Mouse (Mus musculus): ENCODE data around the gene Gadd45g.

Gene Gadd45g

GRCm38 (mm10) chr13:51852560-51853190, 6.2 kb downstream of the Gadd45g start:
- no peak for DNase-seq (ENCODE audit: low spot score in 2 of 2)

- no peak for DNase-seq (ENCODE audit: low spot score in 2 of 2)
Measured at GRCm38 (mm10) chr13:51853301-51854243, 7.1 kb downstream of the Gadd45g start.

GRCm38 (mm10) chr13:51855584-51855983, 9.1 kb downstream of the Gadd45g start:
- no peak for DNase-seq (ENCODE audit: low spot score in 2 of 2)

DNA sequence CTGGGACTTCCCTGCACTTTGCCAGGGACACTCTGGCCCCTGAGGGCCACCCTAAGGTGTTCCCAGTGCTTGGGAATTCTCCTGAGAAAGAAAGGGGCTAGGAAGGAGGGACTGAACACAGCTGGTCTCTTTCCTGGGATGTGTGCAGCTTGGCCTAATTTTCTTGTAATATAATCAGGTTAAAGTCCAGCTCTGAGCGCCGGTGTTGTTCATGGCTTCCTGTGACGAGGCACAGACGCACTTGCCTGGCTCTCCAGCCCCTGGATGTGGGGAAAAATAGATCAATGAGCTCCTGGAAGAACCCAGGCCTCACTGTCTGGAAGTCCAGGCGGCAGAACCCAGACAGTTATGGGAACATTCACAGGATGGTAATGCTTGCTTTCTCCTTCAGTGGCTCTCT, 10.7 kb downstream of the Gadd45g start:
- no peak for DNase-seq (ENCODE audit: low spot score in 2 of 2)

DNA sequence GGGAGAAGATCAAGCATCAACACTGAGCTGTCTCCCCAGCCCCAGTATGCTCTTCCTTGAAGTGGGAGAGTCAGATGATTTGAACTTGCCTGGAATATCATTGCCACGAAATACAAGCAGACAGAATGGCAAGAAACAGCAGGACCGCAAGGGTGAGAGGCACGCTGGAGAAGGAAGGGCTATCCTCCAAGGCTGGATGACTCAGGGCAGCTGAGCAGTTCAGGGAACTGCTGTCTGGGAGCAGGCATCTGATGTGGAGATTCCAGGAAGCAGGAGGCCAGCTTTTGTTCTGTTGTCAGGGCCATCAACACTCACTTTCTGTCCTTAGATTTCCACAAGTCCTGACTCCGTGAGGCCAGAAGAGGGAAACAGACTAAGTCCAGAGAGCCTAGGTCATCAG, 12.0 kb downstream of the Gadd45g start:
- no peak for DNase-seq (ENCODE audit: low spot score in 2 of 2)

GRCm38 (mm10) chr13:51859174-51859573, 12.7 kb downstream of the Gadd45g start:
- DNase-seq (ENCODE audit: low spot score in 2 of 2): no peak

- no peak for DNase-seq (ENCODE audit: low spot score in 2 of 2)
Measured at GRCm38 (mm10) chr13:51859798-51860197, 13.3 kb downstream of the Gadd45g start.

- no peak for DNase-seq (ENCODE audit: low spot score in 2 of 2)
Measured at GRCm38 (mm10) chr13:51862750-51863149, 16.3 kb downstream of the Gadd45g start.

DNA sequence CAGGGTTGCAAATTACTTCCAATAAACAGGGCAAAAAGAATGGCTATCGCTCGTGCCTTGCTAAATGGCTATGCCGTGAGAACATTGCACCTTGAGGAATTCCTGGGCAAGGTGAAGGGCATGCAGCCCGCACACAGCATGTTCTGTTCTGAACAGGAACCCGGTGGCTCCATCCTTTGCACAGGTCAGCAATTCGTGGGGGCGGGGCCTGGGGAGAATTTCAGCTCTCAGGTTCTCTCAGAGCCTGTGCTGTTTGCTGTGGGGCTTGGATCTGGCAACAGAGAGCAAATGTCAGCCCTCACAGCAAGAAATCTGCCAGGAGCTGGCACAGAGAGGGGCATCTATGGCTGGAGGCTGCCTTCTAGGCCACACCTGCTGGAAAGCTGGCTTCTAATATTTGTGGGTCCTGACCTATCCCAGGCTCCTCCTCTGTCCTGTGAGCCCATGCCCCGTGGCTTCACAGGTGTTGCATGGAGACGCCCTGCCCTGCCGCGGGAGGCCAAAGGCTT, 19.7 kb downstream of the Gadd45g start:
- DNase-seq (ENCODE audit: low spot score in 2 of 2): no peak

- no peak for DNase-seq (ENCODE audit: low spot score in 2 of 2)
Measured at GRCm38 (mm10) chr13:51868491-51869128, 22.1 kb downstream of the Gadd45g start.

DNA sequence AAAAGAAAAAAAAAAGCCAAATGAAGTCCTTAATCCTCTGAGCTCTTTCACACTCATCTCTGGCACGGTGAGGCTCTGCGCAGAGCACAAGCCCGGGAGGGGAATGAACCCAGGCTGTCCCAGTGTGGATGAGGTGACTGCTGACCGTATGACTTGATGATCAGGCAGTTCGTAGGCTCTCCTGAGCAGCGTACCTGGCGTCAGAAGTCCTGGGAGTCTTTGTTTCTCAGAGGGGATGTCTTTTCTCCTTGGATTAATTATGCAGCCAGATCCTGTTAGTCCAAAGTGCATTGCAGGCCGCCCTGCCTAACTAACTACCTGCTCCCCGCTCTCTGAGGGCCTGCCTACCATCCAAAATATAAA, 22.6 kb downstream of the Gadd45g start:
- no peak for DNase-seq (ENCODE audit: low spot score in 2 of 2)

GRCm38 (mm10) chr13:51871148-51871547, 24.7 kb downstream of the Gadd45g start:
- no peak for DNase-seq (ENCODE audit: low spot score in 2 of 2)

- DNase-seq (ENCODE audit: low spot score in 2 of 2): no peak
Measured at GRCm38 (mm10) chr13:51872252-51872962, 25.9 kb downstream of the Gadd45g start.

DNA sequence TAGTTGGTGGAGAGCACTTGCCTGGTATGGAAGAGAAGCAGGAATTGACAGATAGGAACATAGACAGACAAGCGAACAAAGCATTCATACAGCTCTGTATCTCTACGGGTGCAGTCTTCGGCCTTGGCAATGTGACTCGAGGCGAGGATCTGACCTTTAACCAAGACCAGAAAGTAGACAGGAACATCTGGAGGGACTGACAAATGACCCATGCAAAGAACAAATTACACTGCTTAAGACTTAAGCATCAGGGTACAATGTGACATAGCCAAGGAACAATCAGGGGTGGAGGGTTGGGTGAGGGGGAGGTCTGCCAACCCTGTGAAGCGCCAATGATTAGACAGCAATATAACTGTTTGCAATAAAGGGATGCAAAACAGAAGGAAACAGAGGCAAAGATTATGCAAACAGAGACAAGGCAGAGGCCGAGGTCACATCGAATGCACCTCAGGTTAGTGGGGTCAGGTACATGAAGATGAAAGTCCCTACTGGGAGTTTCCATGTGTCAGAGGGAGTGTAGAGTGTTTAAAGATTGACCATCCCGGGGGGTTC, 26.6 kb downstream of the Gadd45g start:
- no peak for DNase-seq (ENCODE audit: low spot score in 2 of 2)

GRCm38 (mm10) chr13:51873786-51874185, 27.3 kb downstream of the Gadd45g start:
- DNase-seq (ENCODE audit: low spot score in 2 of 2): no peak

DNA sequence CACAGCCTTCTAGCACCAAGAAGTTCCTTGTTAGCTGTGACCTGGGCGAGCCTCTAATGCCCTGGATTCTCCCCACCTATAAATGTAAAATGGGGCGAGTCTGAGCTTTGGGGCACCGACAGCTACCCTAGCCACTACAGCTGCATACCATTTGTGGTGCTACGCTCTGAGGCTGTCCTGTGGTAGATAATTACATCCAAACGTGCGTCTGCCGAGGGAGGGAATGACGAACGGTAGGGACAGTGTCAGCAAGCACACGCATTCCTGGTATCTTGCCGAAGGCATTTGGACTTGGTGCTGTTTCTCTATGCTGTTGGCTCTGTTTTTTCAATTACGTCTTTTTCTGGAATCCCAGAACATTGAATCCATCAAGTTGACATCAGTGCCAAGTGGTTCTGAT, 29.7 kb downstream of the Gadd45g start:
- DNase-seq (ENCODE audit: low spot score in 2 of 2): no peak

- no peak for DNase-seq (ENCODE audit: low spot score in 2 of 2)
Measured at GRCm38 (mm10) chr13:51878806-51879205, 32.3 kb downstream of the Gadd45g start.

DNA sequence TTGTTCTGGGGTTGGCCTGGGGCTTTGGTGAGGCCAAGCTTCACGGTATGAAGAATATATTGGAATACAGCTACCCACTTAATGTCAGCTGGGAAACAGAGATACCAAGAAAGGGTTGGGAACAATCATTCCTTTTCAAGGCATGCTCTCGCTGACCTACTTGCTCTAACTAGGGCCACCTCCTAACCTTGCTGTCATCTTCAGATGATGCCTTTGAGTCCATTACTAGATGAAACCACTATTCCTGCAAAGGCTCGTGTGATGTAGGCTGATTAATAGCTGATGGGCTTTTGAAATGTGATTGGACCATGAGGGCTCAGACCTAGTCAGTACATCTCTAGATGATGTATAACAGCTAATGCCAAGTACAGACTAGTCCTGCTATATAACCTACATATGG, 33.1 kb downstream of the Gadd45g start:
- DNase-seq (ENCODE audit: low spot score in 2 of 2): no peak

DNA sequence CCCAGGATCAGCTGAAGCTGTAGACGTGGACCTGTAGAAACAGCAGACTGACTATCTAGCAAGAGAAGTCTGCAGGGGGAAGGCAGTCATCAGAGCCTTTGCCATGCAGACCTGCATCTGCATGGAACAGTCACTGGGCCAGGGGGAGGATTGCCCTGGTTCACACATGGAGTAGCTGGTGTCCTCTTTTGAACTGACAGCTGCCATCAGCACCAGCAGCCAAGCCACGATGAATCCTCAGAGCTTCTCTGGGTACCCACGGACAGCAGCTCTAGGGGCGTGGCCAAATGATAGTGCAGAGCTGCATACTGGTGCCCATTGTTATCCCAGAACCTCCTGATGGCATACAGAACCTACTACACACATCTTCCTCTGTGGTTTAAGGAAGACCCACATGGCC, 33.5 kb downstream of the Gadd45g start:
- DNase-seq (ENCODE audit: low spot score in 2 of 2): no peak

DNA sequence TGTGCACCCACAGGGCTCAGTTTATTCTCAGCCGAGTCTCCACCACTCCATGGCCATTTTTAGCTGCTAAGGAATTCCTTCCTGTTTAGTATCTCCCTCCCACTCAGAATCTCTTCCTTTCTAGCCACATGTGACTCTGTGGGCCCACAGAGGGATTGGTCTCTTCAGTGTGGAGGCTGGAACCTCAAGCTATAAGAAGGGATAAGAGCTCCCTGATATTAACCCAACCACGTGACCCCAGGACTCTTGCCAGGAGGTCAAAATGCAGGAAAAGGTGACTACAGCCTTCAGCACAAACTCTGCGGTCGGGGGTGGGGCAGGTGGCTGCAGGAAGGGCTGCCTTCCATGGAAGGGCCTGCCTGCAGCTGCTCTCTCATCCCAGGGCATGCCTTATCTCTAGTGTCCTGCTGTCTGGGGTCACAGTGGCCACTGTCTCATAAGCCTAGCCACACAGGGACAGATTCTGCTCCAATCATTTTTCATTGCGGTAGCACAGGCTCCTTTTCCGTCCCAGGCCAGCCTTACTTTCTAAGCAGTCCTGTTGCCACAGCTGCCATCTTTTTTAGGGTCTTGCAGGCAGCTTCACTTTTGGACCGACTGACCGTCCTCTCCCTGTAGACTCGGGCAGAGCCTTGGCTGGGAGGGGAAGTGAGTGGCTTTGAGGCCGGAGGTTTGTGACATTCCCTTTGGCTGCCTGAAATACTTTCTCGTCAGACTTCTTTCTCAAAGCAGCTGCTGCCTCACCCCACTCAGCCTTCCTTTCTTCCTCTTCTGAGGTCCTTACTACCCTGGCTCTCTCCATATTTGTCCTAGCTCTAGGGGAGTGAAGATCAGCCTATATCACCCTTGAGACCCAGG, 35.0 kb downstream of the Gadd45g start:
- no peak for DNase-seq (ENCODE audit: low spot score in 2 of 2)

- no peak for DNase-seq (ENCODE audit: low spot score in 2 of 2)
Measured at GRCm38 (mm10) chr13:51882218-51882617, 35.7 kb downstream of the Gadd45g start.
